Mouse (Mus musculus): ENCODE measurements at regions not wholly inside any gene's neighbourhood (a gene's known extent, or its start where the extent isn't known, plus 50 kb on each side); places are given as distances from the start of the nearest gene placed in this dataset.

DNA sequence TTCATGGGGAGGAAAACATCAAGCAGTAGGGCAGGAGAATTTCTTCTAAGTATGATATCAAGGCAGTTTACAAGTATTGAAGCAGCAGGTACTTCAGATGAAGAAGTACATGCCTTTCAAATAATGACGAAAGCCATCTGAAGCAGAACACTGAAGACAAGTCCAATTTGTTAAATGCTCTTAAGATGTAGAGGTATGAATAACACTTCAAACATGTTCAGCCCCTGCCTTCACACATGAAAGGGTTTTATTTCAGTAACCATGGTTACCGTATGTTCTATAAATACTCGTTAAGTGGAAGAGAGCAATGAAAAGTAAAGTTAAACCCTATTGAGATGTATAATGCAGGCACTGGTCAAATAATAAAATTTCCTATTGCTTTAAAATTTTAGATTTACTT lies 101.8 kb downstream of the Mospd2 start:
- H3K27me3 ChIP-seq (replicated peaks; ENCODE audit: control insufficient read depth, insufficient read depth, low read length), result no peaks in the 10 kb centered on the region
- H3K4me1 ChIP-seq (ENCODE audit: control insufficient read depth, insufficient read depth, low read depth, low read length), result no peaks in the 10 kb centered on the region
- H3K4me2 ChIP-seq (ENCODE audit: low read length), result no peak overlapping the region
- no peaks in the 10 kb centered on the region for H3K9me3 ChIP-seq (ENCODE audit: control insufficient read depth, low read length)
- no peak overlapping the region for H3K4me3 ChIP-seq (ENCODE audit: low read length)
- H3K36me3 ChIP-seq (ENCODE audit: control insufficient read depth, insufficient read depth, low read length), result no peaks in the 10 kb centered on the region
- WGBS, result 81% methylated on average over 3 of the region's 3 CpGs
- no peak for ATAC-seq
- no peak overlapping the region for H3K9ac ChIP-seq (ENCODE audit: low read depth, low read length)
- H3K27ac ChIP-seq (ENCODE audit: low read depth, low read length), result no peak overlapping the region

DNA sequence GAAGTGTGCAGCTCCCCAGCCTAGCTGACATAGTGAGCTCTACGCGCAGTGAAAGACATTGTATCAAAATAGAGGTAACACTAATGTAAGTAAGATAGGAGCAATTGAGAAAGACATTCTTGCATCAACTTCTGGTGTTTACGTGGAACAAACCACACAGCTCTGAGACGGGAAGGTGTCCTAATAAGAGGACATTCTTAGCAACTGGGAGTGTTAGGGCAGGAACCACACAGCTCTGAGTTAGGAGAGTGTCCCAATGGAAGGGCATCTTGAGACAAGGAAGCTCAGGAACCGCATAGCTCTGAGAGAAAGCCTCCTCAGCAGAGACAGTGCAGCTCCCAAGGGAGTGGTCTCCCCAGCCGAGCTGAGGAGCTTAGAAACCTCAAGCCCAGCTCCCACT lies 139.8 kb downstream of the Mospd2 start:
- Histone ChIP-seq H3K9ac (ENCODE audit: low read depth, low read length) (no peak overlapping the region), H3K4me1 (ENCODE audit: control insufficient read depth, insufficient read depth, low read depth, low read length) (no peaks in the 10 kb centered on the region), H3K4me2 (ENCODE audit: low read length) (no peak overlapping the region), H3K27ac (ENCODE audit: low read depth, low read length) (no peak overlapping the region), H3K9me3 (ENCODE audit: control insufficient read depth, low read length) (no peaks in the 10 kb centered on the region), H3K4me3 (ENCODE audit: low read length) (no peak overlapping the region), H3K36me3 (ENCODE audit: control insufficient read depth, insufficient read depth, low read length) (no peaks in the 10 kb centered on the region), H3K27me3 (replicated peaks; ENCODE audit: control insufficient read depth, insufficient read depth, low read length) (no peaks in the 10 kb centered on the region)
- ATAC-seq, result no peak
- 90% methylated on average over 6 of the region's 6 CpGs for WGBS

DNA sequence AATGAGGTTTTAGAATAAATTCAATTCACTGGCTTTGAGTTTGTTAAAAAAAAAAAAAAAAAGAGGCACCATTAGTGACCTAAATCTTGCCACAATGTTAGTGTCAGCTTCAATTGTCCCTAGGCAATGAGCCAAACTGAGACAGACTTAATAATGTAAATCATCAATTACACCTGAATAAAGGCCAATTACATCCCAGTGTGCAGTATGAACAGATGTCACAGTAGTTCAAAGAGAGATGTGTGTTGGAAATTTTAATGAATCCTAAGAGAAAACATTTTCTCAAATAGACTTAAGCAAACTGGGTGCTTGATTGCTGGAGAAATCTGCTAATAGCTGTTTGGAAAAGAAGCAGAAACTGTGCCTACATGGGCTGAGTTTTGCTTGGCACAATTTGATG lies 159.3 kb downstream of the Mospd2 start:
- no peaks in the 10 kb centered on the region for H3K9me3 ChIP-seq (ENCODE audit: control insufficient read depth, low read length)
- H3K4me2 ChIP-seq (ENCODE audit: low read length), result no peak overlapping the region
- H3K36me3 ChIP-seq (ENCODE audit: control insufficient read depth, insufficient read depth, low read length), result no peaks in the 10 kb centered on the region
- ATAC-seq, result no peak
- H3K27ac ChIP-seq (ENCODE audit: low read depth, low read length), result no peak overlapping the region
- H3K4me1 ChIP-seq (ENCODE audit: control insufficient read depth, insufficient read depth, low read depth, low read length), result no peaks in the 10 kb centered on the region
- H3K4me3 ChIP-seq (ENCODE audit: low read length), result no peak overlapping the region
- H3K27me3 ChIP-seq (replicated peaks; ENCODE audit: control insufficient read depth, insufficient read depth, low read length), result no peaks in the 10 kb centered on the region
- H3K9ac ChIP-seq (ENCODE audit: low read depth, low read length), result no peak overlapping the region

DNA sequence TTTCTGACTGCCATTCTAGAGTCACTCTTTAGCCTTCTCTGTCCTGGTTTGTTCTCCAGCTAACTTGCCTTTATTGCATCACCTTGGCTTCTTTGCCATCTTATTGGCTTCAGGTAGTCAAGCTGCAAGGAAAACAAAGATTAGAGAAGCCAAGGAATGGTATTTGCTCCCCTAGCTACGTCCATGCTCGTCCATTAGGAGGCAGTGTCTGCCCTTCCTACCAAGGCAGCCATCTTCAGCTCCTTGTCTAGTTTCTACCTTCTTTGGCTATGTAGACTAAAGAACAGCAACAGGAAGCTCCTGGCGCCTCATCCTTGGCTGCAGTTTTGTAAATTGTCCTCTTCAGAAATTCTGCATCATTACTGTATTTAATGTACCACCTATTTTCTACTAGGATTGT lies 192.9 kb downstream of the Mospd2 start:
- 61% methylated on average over 3 of the region's 3 CpGs for WGBS
- no peak for ATAC-seq
- no peak overlapping the region for H3K4me3 ChIP-seq (ENCODE audit: low read length)
- H3K4me2 ChIP-seq (ENCODE audit: low read length), result no peak overlapping the region
- H3K9ac ChIP-seq (ENCODE audit: low read depth, low read length), result no peak overlapping the region
- H3K27ac ChIP-seq (ENCODE audit: low read depth, low read length), result no peak overlapping the region
- H3K36me3 ChIP-seq (ENCODE audit: control insufficient read depth, insufficient read depth, low read length), result no peaks in the 10 kb centered on the region
- H3K27me3 ChIP-seq (replicated peaks; ENCODE audit: control insufficient read depth, insufficient read depth, low read length), result no peaks in the 10 kb centered on the region
- no peaks in the 10 kb centered on the region for H3K4me1 ChIP-seq (ENCODE audit: control insufficient read depth, insufficient read depth, low read depth, low read length)
- no peaks in the 10 kb centered on the region for H3K9me3 ChIP-seq (ENCODE audit: control insufficient read depth, low read length)

DNA sequence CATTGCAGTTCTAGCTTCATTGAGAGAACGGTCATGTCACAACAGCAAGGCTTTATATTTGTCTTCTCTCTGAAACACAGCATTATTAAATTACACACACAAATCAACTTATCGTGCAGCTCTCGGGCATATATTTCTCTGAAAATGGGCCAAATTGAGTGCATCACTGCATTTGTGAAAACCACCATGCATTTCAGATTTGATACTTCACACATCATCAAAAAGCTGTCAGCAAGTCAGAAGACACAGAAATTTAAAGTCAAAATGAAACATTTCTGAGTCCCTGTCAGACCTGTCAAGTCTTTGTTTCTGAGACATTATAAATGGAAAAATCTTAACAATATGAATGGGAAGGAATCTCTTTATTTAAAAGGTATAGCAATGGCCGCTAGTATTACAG lies 215.3 kb downstream of the Mospd2 start:
- ATAC-seq, result no peak
- no peak overlapping the region for H3K4me2 ChIP-seq (ENCODE audit: low read length)

DNA sequence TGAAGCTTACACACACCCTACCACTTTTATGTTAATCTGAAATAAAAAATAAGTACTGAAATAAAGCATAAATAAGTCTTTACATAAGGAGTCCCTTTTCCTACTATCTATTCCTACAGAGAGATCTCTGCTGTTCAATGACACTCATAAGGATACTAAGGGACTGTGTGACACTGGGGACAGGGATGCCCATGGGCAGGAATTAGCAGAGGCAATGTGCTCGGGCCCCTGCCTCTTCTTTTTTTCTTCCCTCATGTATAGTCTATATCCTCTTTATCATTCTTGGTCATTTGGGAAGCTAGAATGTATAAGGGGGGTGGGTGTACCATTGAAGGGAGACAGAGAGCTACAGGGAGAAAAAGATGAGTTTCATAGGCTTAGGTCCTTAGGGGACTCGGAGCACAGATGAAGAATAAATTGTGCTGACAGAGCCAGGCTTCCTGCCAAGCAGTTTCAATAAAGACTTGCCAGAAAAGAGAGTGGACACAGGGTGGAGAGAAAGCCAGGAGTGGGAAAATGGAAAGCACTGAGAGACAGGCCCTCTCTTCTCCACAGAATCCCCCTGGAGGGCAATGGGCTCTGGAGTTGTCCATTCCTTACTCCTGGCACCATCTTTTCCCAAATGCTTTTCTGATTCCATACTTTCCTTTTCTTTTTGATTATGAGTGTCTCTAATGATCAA lies 216.3 kb downstream of the Mospd2 start:
- Histone ChIP-seq H3K4me1 (ENCODE audit: control insufficient read depth, insufficient read depth, low read depth, low read length) (no peaks in the 10 kb centered on the region), H3K9me3 (ENCODE audit: control insufficient read depth, low read length) (no peaks in the 10 kb centered on the region), H3K4me3 (ENCODE audit: low read length) (no peak overlapping the region), H3K27me3 (replicated peaks; ENCODE audit: control insufficient read depth, insufficient read depth, low read length) (no peaks in the 10 kb centered on the region), H3K4me2 (ENCODE audit: low read length) (no peak overlapping the region), H3K9ac (ENCODE audit: low read depth, low read length) (no peak overlapping the region), H3K36me3 (ENCODE audit: control insufficient read depth, insufficient read depth, low read length) (no peaks in the 10 kb centered on the region), H3K27ac (ENCODE audit: low read depth, low read length) (no peak overlapping the region)
- 43% methylated on average over 2 of the region's 2 CpGs for WGBS
- peak; percentile 96 for ATAC-seq

More for the DNA sequence above, 215.3 kb downstream of the Mospd2 start:
- Histone ChIP-seq H3K9ac (ENCODE audit: low read depth, low read length) (no peak overlapping the region), H3K36me3 (ENCODE audit: control insufficient read depth, insufficient read depth, low read length) (no peaks in the 10 kb centered on the region), H3K9me3 (ENCODE audit: control insufficient read depth, low read length) (no peaks in the 10 kb centered on the region), H3K27me3 (replicated peaks; ENCODE audit: control insufficient read depth, insufficient read depth, low read length) (no peaks in the 10 kb centered on the region), H3K4me1 (ENCODE audit: control insufficient read depth, insufficient read depth, low read depth, low read length) (no peaks in the 10 kb centered on the region), H3K4me3 (ENCODE audit: low read length) (no peak overlapping the region), H3K27ac (ENCODE audit: low read depth, low read length) (no peak overlapping the region)
- WGBS, result 67% methylated on average over 4 of the region's 4 CpGs

DNA sequence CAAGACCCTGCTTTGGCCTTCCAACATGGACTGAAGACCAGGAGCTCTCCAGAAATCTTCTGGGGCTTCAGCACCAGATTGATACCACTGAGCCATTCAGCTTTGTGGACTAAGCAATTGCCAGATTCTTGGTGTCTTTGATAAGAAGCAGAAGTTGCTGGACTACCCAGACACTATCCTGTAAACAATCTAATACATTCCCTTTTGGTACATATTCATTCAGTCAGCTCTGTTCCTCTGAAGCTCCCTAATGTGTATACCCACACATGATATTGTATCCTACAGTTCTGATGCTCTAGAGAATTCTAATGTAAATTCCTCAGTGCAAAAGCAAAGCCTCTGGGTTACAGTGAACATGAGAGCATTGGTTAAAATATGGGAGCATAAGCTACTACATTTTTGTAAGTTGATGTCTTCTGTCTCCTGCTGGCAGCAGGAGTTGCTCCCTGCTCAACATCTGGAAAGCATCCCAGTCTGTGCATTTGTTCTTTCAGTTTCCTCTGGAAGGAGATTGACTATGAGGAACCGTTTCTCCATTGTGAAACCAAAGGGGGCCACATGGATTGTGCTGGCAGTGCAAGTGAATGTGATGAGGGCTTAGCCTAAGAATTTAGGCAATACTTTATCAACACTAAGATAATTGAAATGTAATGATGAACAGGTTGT lies 234.5 kb downstream of the Mospd2 start:
- H3K27me3 ChIP-seq (replicated peaks; ENCODE audit: control insufficient read depth, insufficient read depth, low read length), result no peaks in the 10 kb centered on the region
- no peak for ATAC-seq
- 50% methylated on average over 1 of the region's 1 CpGs for whole genome bisulfite sequencing
- H3K4me2 ChIP-seq (ENCODE audit: low read length), result no peak overlapping the region
- H3K27ac ChIP-seq (ENCODE audit: low read depth, low read length), result no peak overlapping the region
- H3K9ac ChIP-seq (ENCODE audit: low read depth, low read length), result no peak overlapping the region
- H3K4me1 ChIP-seq (ENCODE audit: control insufficient read depth, insufficient read depth, low read depth, low read length), result no peaks in the 10 kb centered on the region
- no peak overlapping the region for H3K4me3 ChIP-seq (ENCODE audit: low read length)
- H3K9me3 ChIP-seq (ENCODE audit: control insufficient read depth, low read length), result peaks cover 2% of the 10 kb centered on the region; the same call in 1 of the 2 replicates
- no peaks in the 10 kb centered on the region for H3K36me3 ChIP-seq (ENCODE audit: control insufficient read depth, insufficient read depth, low read length)
